Mouse (Mus musculus): ENCODE data around the gene Ip6k1. TPM values are rescaled to one million over a fixed set of nuclear protein-coding genes. Genes with fewer than 3 reads are reported as not detected.

Gene Ip6k1
- polyA plus RNA-seq, 1 experiment = 78.9 TPM

DNA sequence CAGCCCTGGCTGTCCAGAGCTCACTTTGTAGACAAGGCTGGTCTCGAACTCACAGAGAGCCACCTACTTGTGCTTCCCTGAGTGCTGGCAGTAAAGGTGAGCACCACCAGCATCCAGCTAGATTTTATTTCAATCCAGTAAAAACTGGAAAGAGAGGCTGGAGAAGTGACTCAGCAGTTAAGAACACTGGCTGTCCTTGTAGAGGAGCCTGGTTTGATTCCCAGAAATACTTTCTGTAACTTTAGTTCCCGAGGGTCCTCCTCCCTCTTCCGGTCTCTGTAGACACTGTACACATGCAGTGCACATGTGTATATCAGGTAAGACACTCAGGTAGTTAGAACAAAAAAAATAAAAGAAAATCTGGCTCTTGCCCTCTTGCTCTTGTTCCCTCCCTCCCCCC, 14.4 kb upstream of the Ip6k1 start:
- H3K36me3 ChIP-seq (ENCODE audit: control insufficient read depth, insufficient read depth, low read length) = no peaks in the 10 kb centered on the region
- DNase-seq = no peak
- H3K27ac ChIP-seq (ENCODE audit: insufficient read depth, low read depth, low read length) = no peak overlapping the region
- H3K4me1 ChIP-seq (ENCODE audit: control insufficient read depth, insufficient read depth, low read length) = no peaks in the 10 kb centered on the region; the same call in 1 of the 2 replicates
- H3K4me3 ChIP-seq (ENCODE audit: insufficient read depth, low read depth, low read length) = no peak overlapping the region
- WGBS = 68% methylated on average over 3 of the region's 3 CpGs
- TF ChIP-seq POLR2A (IDR thresholded peaks at IDR 0.05; ENCODE audit: low read depth, low read length) (no peak), CTCF (conservative IDR thresholded peaks at IDR 0.05; ENCODE audit: insufficient read depth, insufficient read length, low read depth, low read length) (no peak)
- H3K27me3 ChIP-seq (replicated peaks; ENCODE audit: control insufficient read depth, insufficient read depth, low read length) = no peaks in the 10 kb centered on the region

DNA sequence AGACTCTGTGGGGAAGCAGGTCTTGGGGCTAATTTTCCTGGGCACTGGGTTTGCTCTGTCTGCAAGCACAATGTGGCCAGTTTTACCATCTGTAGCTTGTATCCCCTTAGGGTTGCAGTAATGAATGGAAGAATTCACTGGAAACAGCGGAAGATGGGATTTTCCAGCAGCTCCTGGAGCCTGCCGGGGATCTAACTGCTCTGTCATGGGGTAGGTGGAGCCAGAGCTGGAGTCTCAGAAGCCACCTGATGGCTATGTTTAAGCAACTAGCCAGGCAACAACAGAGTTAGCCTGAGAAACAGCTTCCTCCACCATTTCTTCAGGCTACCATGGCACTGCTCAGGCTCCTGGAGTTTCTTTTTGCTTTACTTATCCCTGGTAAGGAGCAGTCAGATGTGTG, 10.1 kb upstream of the Ip6k1 start, which contains the start of gene Cdhr4:
Cdhr4 (plus strand) TSS at position 301 of the 400 bp plus-strand sequence.
- Histone ChIP-seq H3K27me3 (replicated peaks; ENCODE audit: control insufficient read depth, insufficient read depth, low read length) (no peaks in the 10 kb centered on the region), H3K4me3 (ENCODE audit: insufficient read depth, low read depth, low read length) (no peak within 1 kb of the TSS), H3K4me1 (ENCODE audit: control insufficient read depth, insufficient read depth, low read length) (no peaks in the 10 kb centered on the region), H3K27ac (ENCODE audit: insufficient read depth, low read depth, low read length) (no peak within 1 kb of the TSS), H3K36me3 (ENCODE audit: control insufficient read depth, insufficient read depth, low read length) (no peaks in the 10 kb centered on the region)
- DNase-seq = no peak
- no peak for TF ChIP-seq POLR2A (IDR thresholded peaks at IDR 0.05; ENCODE audit: low read depth, low read length)
- TF ChIP-seq CTCF (conservative IDR thresholded peaks at IDR 0.05; ENCODE audit: insufficient read depth, insufficient read length, low read depth, low read length) = no peak
- 72% methylated on average over 2 of the region's 2 CpGs for WGBS

DNA sequence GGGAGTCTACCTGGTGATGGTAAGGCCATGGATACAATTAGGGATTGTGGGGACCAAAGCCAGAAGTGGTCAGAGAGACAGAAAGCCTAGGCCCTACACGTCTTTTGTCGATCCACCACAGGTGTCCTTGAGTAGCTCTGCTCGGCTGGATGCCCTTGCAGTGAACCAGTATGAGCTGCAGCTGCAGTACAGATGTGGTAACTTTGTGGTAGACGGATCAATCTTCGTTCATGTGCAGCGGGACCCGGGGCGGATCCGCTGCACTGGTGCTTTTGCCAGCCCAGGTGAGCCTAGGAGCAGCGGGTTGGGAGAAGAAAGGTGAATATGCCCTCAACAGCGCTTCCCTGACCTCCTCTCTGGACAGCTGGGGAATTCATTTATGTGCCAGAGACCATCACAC, 9.3 kb upstream of the Ip6k1 start:
- no peak for DNase-seq
- Histone ChIP-seq H3K36me3 (ENCODE audit: control insufficient read depth, insufficient read depth, low read length) (no peaks in the 10 kb centered on the region), H3K27me3 (replicated peaks; ENCODE audit: control insufficient read depth, insufficient read depth, low read length) (no peaks in the 10 kb centered on the region), H3K27ac (ENCODE audit: insufficient read depth, low read depth, low read length) (no peak overlapping the region), H3K4me3 (ENCODE audit: insufficient read depth, low read depth, low read length) (no peak overlapping the region), H3K4me1 (ENCODE audit: control insufficient read depth, insufficient read depth, low read length) (no peaks in the 10 kb centered on the region)
- 94% methylated on average over 11 of the region's 11 CpGs for WGBS
- no peak for TF ChIP-seq CTCF (conservative IDR thresholded peaks at IDR 0.05; ENCODE audit: insufficient read depth, insufficient read length, low read depth, low read length)
- no peak for TF ChIP-seq POLR2A (IDR thresholded peaks at IDR 0.05; ENCODE audit: low read depth, low read length)

DNA sequence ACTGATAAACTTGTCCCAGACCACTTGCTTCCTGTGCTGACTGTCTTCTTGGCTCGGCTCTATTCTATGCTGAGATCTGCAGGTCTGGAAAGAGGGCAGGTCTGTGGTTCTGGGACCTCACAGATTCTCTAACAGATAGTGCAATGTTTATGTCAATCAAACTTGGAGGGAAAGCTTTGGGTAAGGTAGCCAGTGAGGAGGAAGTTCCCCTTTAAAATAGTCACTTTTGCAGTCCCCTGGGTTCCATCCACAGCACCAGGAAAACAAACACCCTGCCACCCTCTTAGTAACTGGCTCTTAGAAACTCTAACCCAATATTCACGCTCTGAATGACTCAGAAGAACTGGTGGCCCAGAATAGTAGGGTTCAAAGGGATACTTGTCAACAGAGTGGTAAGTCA, 7.8 kb upstream of the Ip6k1 start:
- Histone ChIP-seq H3K4me3 (ENCODE audit: insufficient read depth, low read depth, low read length) (no peak overlapping the region), H3K4me1 (ENCODE audit: control insufficient read depth, insufficient read depth, low read length) (no peaks in the 10 kb centered on the region), H3K27me3 (replicated peaks; ENCODE audit: control insufficient read depth, insufficient read depth, low read length) (no peaks in the 10 kb centered on the region), H3K36me3 (ENCODE audit: control insufficient read depth, insufficient read depth, low read length) (no peaks in the 10 kb centered on the region), H3K27ac (ENCODE audit: insufficient read depth, low read depth, low read length) (no peak overlapping the region)
- DNase-seq = no peak
- no peak for TF ChIP-seq POLR2A (IDR thresholded peaks at IDR 0.05; ENCODE audit: low read depth, low read length)
- no peak for TF ChIP-seq CTCF (conservative IDR thresholded peaks at IDR 0.05; ENCODE audit: insufficient read depth, insufficient read length, low read depth, low read length)
- 53% methylated on average over 2 of the region's 2 CpGs for WGBS

DNA sequence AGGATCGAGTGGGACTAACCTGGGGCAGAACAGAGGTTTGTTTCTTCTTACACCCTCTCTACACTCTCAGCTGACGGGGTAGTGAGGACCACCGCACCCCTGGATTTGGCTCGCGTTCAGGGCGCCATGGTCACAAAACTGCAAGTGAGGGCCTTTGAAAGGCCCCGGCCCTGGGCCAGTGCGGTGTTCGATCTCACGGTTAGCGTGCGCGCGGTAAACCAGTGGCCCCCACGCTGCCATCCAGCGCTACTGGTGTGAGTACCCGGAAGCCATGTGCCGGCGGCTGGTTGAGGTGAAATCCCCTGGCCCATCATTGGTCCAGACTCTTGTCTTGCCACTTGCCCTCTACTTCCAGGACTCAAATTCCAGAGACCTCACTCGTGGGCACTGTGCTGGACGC, 6.8 kb upstream of the Ip6k1 start:
- DNase-seq = no peak
- Histone ChIP-seq H3K27me3 (replicated peaks; ENCODE audit: control insufficient read depth, insufficient read depth, low read length) (no peaks in the 10 kb centered on the region), H3K4me1 (ENCODE audit: control insufficient read depth, insufficient read depth, low read length) (no peaks in the 10 kb centered on the region), H3K36me3 (ENCODE audit: control insufficient read depth, insufficient read depth, low read length) (no peaks in the 10 kb centered on the region), H3K4me3 (ENCODE audit: insufficient read depth, low read depth, low read length) (no peak overlapping the region), H3K27ac (ENCODE audit: insufficient read depth, low read depth, low read length) (no peak overlapping the region)
- 92% methylated on average over 21 of the region's 21 CpGs for WGBS
- no peak for TF ChIP-seq CTCF (conservative IDR thresholded peaks at IDR 0.05; ENCODE audit: insufficient read depth, insufficient read length, low read depth, low read length)
- TF ChIP-seq POLR2A (IDR thresholded peaks at IDR 0.05; ENCODE audit: low read depth, low read length) = no peak

DNA sequence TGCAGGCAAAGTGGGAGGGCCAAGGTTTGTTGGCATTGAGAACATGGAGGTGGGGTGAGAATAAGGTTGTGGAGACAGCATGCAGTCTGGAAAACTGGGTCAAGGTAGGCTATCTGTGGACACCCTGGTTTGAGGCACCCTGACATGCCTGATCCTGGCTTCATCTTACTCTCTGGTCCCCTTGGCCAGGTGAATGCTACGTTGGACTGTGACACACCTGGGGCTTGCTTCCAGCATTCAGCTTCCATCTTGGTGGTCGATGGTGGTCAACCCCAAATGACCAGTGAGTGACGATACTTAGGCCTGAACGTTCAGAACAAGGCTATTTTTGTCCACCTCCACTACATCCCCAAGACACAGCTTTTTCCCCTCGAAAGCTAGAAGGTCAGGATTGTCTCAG, 6.3 kb upstream of the Ip6k1 start, which contains the start of gene Gm20662:
Gm20662 (plus strand) TSS at position 301 of the 400 bp plus-strand sequence.
- no peaks in the 10 kb centered on the region for H3K36me3 ChIP-seq (ENCODE audit: control insufficient read depth, insufficient read depth, low read length)
- TF ChIP-seq CTCF (conservative IDR thresholded peaks at IDR 0.05; ENCODE audit: insufficient read depth, insufficient read length, low read depth, low read length) (no peak), POLR2A (IDR thresholded peaks at IDR 0.05; ENCODE audit: low read depth, low read length) (no peak)
- no peak within 1 kb of the TSS for H3K4me3 ChIP-seq (ENCODE audit: insufficient read depth, low read depth, low read length)
- DNase-seq = no peak
- H3K27ac ChIP-seq (ENCODE audit: insufficient read depth, low read depth, low read length) = no peak within 1 kb of the TSS
- no peaks in the 10 kb centered on the region for H3K27me3 ChIP-seq (replicated peaks; ENCODE audit: control insufficient read depth, insufficient read depth, low read length)
- H3K4me1 ChIP-seq (ENCODE audit: control insufficient read depth, insufficient read depth, low read length) = no peaks in the 10 kb centered on the region
- 96% methylated on average over 5 of the region's 5 CpGs for WGBS

DNA sequence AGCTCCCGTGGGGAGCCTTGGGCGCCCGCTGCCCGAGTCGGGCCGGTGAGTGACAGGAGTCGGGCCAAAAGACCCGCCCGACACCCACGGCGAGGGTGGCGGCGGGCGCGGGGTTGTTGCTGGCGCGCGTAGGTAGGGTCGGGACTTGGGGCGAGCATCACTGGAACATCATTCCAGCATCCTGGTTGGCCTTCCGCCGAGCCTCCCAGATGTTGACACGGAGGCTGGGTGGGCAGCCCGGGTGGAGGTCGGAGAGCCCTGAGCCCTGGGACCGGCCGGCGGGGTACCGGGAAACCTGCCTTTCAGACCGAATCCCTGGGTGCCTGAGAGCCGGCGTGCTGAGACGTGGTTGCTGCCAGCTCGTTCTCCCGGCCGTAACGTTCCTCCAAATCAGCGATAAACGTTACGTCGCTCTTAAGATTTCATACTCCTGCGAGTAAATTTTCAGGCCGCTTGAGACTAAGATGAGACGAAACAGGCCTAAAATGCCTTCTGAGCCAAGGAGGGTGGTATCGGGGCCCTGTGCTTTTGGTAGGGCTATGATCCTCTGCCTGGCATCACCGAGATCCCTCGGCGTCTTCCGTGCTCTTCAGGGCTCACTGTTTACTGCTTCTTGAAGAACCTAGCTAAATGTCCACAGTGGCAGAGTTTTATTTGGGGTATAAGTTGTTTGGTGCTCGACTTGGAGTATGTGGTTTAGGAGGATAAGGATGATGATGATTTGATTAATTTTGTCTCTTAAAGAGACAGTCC, 653 bp downstream of the Ip6k1 start:
- under 1% methylated on average over 50 of the region's 50 CpGs for WGBS

More for the DNA sequence above, 653 bp downstream of the Ip6k1 start:
- peaks cover 12% of the 10 kb centered on the region; the same call in 1 of the 2 replicates for H3K4me1 ChIP-seq (ENCODE audit: control insufficient read depth, insufficient read depth, low read length)
- DNase-seq = no peak
- H3K27ac ChIP-seq (ENCODE audit: insufficient read depth, low read depth, low read length) = peak overlapping the region; percentile 82
- no peaks in the 10 kb centered on the region for H3K36me3 ChIP-seq (ENCODE audit: control insufficient read depth, insufficient read depth, low read length)
- no peaks in the 10 kb centered on the region for H3K27me3 ChIP-seq (replicated peaks; ENCODE audit: control insufficient read depth, insufficient read depth, low read length)
- TF ChIP-seq POLR2A (IDR thresholded peaks at IDR 0.05; ENCODE audit: low read depth, low read length) (no peak), CTCF (conservative IDR thresholded peaks at IDR 0.05; ENCODE audit: insufficient read depth, insufficient read length, low read depth, low read length) (no peak)
- H3K4me3 ChIP-seq (ENCODE audit: insufficient read depth, low read depth, low read length) = peak overlapping the region; percentile 89
